ENCODE assay signal across 22 mouse cellular contexts in the genomic region with DNA sequence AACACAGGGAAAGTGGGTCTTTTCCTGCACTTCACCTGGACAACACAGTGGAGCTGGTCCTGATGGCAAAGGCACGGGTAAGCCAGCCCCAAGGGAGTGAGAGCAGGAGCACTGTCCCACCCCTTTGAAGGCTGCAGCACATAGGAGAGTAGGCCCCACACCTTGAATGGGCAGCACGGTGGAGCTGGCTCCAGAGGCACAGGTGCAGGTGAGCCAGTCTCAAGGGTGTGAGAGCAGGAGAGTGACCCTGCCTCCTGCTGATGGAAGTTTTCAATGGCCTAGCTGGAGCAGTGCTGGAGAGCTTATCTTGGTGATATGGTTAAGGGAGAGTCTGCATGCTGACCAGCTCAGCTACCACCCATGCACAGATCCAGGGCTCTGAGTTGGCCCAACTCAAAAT.
DNase-seq lines count a peak whose midpoint lies in the region; ATAC-seq lines count a peak whose summit lies in the region.
"Had no signal": no experiment of that assay in that cellular context is flagged by ENCODE, and none has a peak within 500 bp of the region (broad histone marks: within the 10 kb centered on the region; RNA-seq: fewer than 3 reads in every experiment).

No protein-coding gene starts in this region.

- peaks cover 23% of the 10 kb centered on the region for H3K4me1 ChIP-seq in intestine, embryonic 16.5 days (ENCODE audit: control insufficient read depth, insufficient read depth, low read length)
- peaks cover 23% of the 10 kb centered on the region for H3K4me1 ChIP-seq in intestine, embryonic 15.5 days (replicated peaks)
- peaks cover 85% of the 10 kb centered on the region for H3K4me1 ChIP-seq in megakaryocyte, embryonic 14.5 days
- peaks cover 12% of the 10 kb centered on the region for H3K4me1 ChIP-seq in stomach, embryonic 15.5 days

- 72% methylated on average over 2 of the region's 2 CpGs for whole genome bisulfite sequencing in intestine, embryonic 16.5 days
- 72% methylated on average over 2 of the region's 2 CpGs for WGBS in intestine, embryonic 15.5 days
- WGBS in stomach, embryonic 15.5 days, result 62% methylated on average over 2 of the region's 2 CpGs

- no peak for DNase-seq in c-Kit-positive CD71-positive TER-119-positive erythroid progenitor cells, embryonic 14.5 days (ENCODE audit: low spot score)
- DNase-seq: adrenal gland, adult 2 months; cerebellum, adult 11-12 months; cerebellum, postnatal 10 days; gastrocnemius, adult 2 months; kidney, adult 18-20 months; layer of hippocampus, postnatal 36 days; lung, adult 2 months; thymus, postnatal 36 days had no signal

- no peak overlapping the region for H3K4me3 ChIP-seq in intestine, embryonic 16.5 days (ENCODE audit: low read length)
- no peak overlapping the region for H3K4me3 ChIP-seq in intestine, embryonic 15.5 days (replicated peaks)
- peak overlapping the region; percentile 75 for H3K4me3 ChIP-seq in megakaryocyte, embryonic 14.5 days (replicated peaks)
- H3K4me3 ChIP-seq in stomach, embryonic 15.5 days (replicated peaks), result no peak overlapping the region
- H3K4me3 ChIP-seq: embryonic facial prominence, embryonic 13.5 days; erythroblast, embryonic 14.5 days; forebrain, embryonic 12.5 days; gastrocnemius, adult 2 months; heart, embryonic 10.5 days; hindbrain, embryonic 10.5 days; midbrain, embryonic 12.5 days had no signal

- no peak overlapping the region for H3K4me2 ChIP-seq in intestine, embryonic 16.5 days (ENCODE audit: low read depth, low read length)
- no peak overlapping the region for H3K4me2 ChIP-seq in intestine, embryonic 15.5 days (replicated peaks)
- no peak overlapping the region for H3K4me2 ChIP-seq in stomach, embryonic 15.5 days
- H3K4me2 ChIP-seq: embryonic facial prominence, embryonic 13.5 days; forebrain, embryonic 12.5 days; midbrain, embryonic 12.5 days had no signal

- H3K27me3 ChIP-seq in intestine, embryonic 16.5 days (replicated peaks; ENCODE audit: control insufficient read depth, insufficient read depth, low read length), result no peaks in the 10 kb centered on the region
- H3K27me3 ChIP-seq in intestine, embryonic 15.5 days (replicated peaks), result no peaks in the 10 kb centered on the region
- H3K27me3 ChIP-seq in megakaryocyte, embryonic 14.5 days (replicated peaks), result no peaks in the 10 kb centered on the region
- no peaks in the 10 kb centered on the region for H3K27me3 ChIP-seq in stomach, embryonic 15.5 days (replicated peaks)
- H3K27me3 ChIP-seq: embryonic facial prominence, embryonic 13.5 days; forebrain, embryonic 12.5 days; midbrain, embryonic 12.5 days had no signal

- 0 out of 2 replicates have a peak, but pooled peaks have one; percentile 22 for ATAC-seq in intestine, embryonic 16.5 days
- ATAC-seq in intestine, embryonic 15.5 days, result no peak
- no peak for ATAC-seq in megakaryocyte, adult 5-6 weeks (ENCODE audit: poor library complexity, severe bottlenecking)
- peak; percentile 48; the same call in 1 of the 2 replicates for ATAC-seq in monocyte, adult 5-6 weeks (replicated peaks; ENCODE audit: insufficient number of reproducible peaks, low FRiP score, low TSS enrichment, poor library complexity, severe bottlenecking)
- peak; percentile 73 for ATAC-seq in stomach, embryonic 15.5 days (ENCODE audit: insufficient read depth, low FRiP score, low read depth)

- H3K27ac ChIP-seq in intestine, embryonic 16.5 days (ENCODE audit: low read length), result no peak overlapping the region
- no peak overlapping the region for H3K27ac ChIP-seq in intestine, embryonic 15.5 days
- no peak overlapping the region for H3K27ac ChIP-seq in stomach, embryonic 15.5 days
- H3K27ac ChIP-seq: embryonic facial prominence, embryonic 13.5 days; forebrain, embryonic 12.5 days; gastrocnemius, adult 2 months; heart, embryonic 10.5 days; hindbrain, embryonic 10.5 days; kidney, postnatal 0 days; midbrain, embryonic 12.5 days had no signal

- no peaks in the 10 kb centered on the region; the same call in 1 of the 2 replicates for H3K36me3 ChIP-seq in intestine, embryonic 16.5 days (ENCODE audit: control insufficient read depth, insufficient read depth, low read length)
- H3K36me3 ChIP-seq in intestine, embryonic 15.5 days, result no peaks in the 10 kb centered on the region
- peaks cover 19% of the 10 kb centered on the region for H3K36me3 ChIP-seq in megakaryocyte, embryonic 14.5 days (replicated peaks; ENCODE audit: low read length)
- H3K36me3 ChIP-seq in stomach, embryonic 15.5 days, result 0 out of 2 replicates have a peak, but pooled peaks cover 3% of the 10 kb centered on the region
- H3K36me3 ChIP-seq: forebrain, embryonic 12.5 days had no signal

- no peaks in the 10 kb centered on the region for H3K9me3 ChIP-seq in intestine, embryonic 16.5 days (ENCODE audit: control insufficient read depth, low read length)
- H3K9me3 ChIP-seq in intestine, embryonic 15.5 days, result no peaks in the 10 kb centered on the region
- H3K9me3 ChIP-seq in megakaryocyte, embryonic 14.5 days, result no peaks in the 10 kb centered on the region
- no peaks in the 10 kb centered on the region for H3K9me3 ChIP-seq in stomach, embryonic 15.5 days
- H3K9me3 ChIP-seq: forebrain, embryonic 12.5 days; heart, embryonic 10.5 days; midbrain, embryonic 12.5 days had no signal

- H3K9ac ChIP-seq in intestine, embryonic 16.5 days (ENCODE audit: low read depth, low read length), result no peak overlapping the region
- H3K9ac ChIP-seq in intestine, embryonic 15.5 days, result no peak overlapping the region
- no peak overlapping the region for H3K9ac ChIP-seq in stomach, embryonic 15.5 days
- H3K9ac ChIP-seq: embryonic facial prominence, embryonic 13.5 days; forebrain, embryonic 12.5 days; midbrain, embryonic 12.5 days had no signal

Comparison
In these comparisons a context has a peak if more than half of its experiments do, and no peak if none do; other contexts are left out.
1. ATAC-seq: peak in intestine, embryonic 16.5 days (single experiment), monocyte, adult 5-6 weeks (single experiment) and stomach, embryonic 15.5 days (single experiment); none in intestine, embryonic 15.5 days (single experiment) and megakaryocyte, adult 5-6 weeks (single experiment).